Mouse (Mus musculus) liver, postnatal 0 days (tissue): ENCODE results near the gene Serp1. TPM values are rescaled to one million over a fixed set of nuclear protein-coding genes. Genes with fewer than 3 reads are reported as not detected.

Experiments
- ATAC-seq: fragments of 200-750 bp; cut with Nextera tagmentation; 2 replicates; pipeline ENCODE4 v1.8.0; 2017; ENCODE audit warnings: mild to moderate bottlenecking, moderate library complexity
- DNase-seq: peaks from one replicate; pipeline ENCODE4 v3.0.0-alpha.2; 2016
- H3K27ac ChIP-seq: fragments of 300-500 bp; sonication (generic); 2 replicates; pipeline ENCODE4 v1.5.1; 2014; ENCODE audit warnings: antibody characterized with exemption, moderate library complexity, mild to moderate bottlenecking, low read depth
- H3K27me3 ChIP-seq: fragments of 300-500 bp; sonication (generic); 2 replicates; pipeline ENCODE4 v1.6.1; 2014; ENCODE audit warnings: low read length, control low read depth, mixed read lengths; ENCODE audit not compliant: insufficient read depth
- H3K36me3 ChIP-seq: fragments of 300-500 bp; sonication (generic); replicated peaks from 2 replicates; pipeline ENCODE4 v1.6.1; 2014; ENCODE audit warnings: mild to moderate bottlenecking, control low read depth, low read length, moderate library complexity, mixed read lengths; ENCODE audit not compliant: insufficient read depth
- H3K4me1 ChIP-seq: fragments of 300-500 bp; sonication (generic); 2 replicates; pipeline ENCODE4 v1.6.1; 2014; ENCODE audit warnings: antibody characterized with exemption, mild to moderate bottlenecking, control low read depth; ENCODE audit not compliant: insufficient read depth
- H3K4me2 ChIP-seq: fragments of 300-500 bp; sonication (generic); 2 replicates; pipeline ENCODE4 v1.6.1; 2014; ENCODE audit warnings: low read depth, mild to moderate bottlenecking, low read length, moderate library complexity, mixed read lengths
- H3K4me3 ChIP-seq: fragments of 300-500 bp; sonication (generic); 2 replicates; pipeline ENCODE4 v1.5.1; 2014; ENCODE audit warnings: low read depth, low read length
- H3K9ac ChIP-seq: fragments of 300-500 bp; sonication (generic); replicated peaks from 2 replicates; pipeline ENCODE4 v1.6.1; 2014; ENCODE audit warnings: mild to moderate bottlenecking, moderate library complexity
- H3K9me3 ChIP-seq: fragments of 300-500 bp; sonication (generic); 2 replicates; pipeline ENCODE4 v1.6.1; 2016; ENCODE audit warnings: mild to moderate bottlenecking, control low read depth, low read length, mixed read lengths
- CTCF ChIP-seq: sonication (generic); IDR thresholded peaks from 2 replicates; pipeline ENCODE4 v1.5.1; 2016; ENCODE audit warnings: antibody characterized with exemption, low read depth
- EP300 ChIP-seq: IDR thresholded peaks from 2 replicates; pipeline ENCODE4 v1.6.1; 2016; ENCODE audit warnings: antibody characterized with exemption, low read depth, mild to moderate bottlenecking
- WGBS: fragments of 180-500 bp; shearing (Covaris S2); extraction: QIAGEN DNeasy Blood & Tissue Kit; methylation state at CpG from one replicate; pipeline ENCODE4 v1.1.7; 2014; ENCODE audit not compliant: insufficient replicate concordance; 5-methylcytosine and 5-hydroxymethylcytosine counted together
- polyA plus RNA-seq: library from polyadenylated mRNA; unstranded; fragments of >200 nt; fragmentation: Nextera tagmentation; extraction: Ambion mirVana; gene quantifications from 2 replicates; pipeline ENCODE4 v1.2.1, GENCODE M21; 2015

Gene Serp1
- polyA plus RNA-seq, 1 experiment from 2014 or later: 115 TPM

DNA sequence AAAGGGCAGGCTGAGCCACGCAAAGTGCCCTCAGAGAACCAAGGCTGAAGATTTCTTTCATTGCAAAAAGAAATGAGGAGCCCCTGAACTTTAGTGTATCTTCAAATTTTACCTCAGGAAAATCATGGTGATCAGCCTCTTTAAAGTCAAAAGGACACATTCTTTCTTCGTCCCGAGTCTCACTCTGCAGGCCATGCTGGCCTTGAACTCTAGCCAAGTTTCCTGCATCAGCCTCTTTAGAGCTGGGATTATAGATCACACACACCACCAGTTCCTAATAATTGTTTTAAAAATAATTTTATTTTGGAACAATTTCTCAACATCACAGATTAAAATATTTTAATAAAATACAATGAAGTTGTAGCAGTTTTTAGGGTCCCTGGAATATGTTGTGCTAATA, 6.2 kb downstream of the Serp1 start:
- Histone ChIP-seq H3K4me2 (no peak overlapping the region), H3K36me3 (peaks cover 22% of the 10 kb centered on the region), H3K9ac (no peak overlapping the region), H3K27me3 (no peaks in the 10 kb centered on the region), H3K27ac (peak overlapping the region; percentile 46; the same call in 1 of the 2 replicates), H3K4me1 (peaks cover 27% of the 10 kb centered on the region), H3K4me3 (no peak overlapping the region), H3K9me3 (no peaks in the 10 kb centered on the region)
- no peak for ATAC-seq
- DNase-seq: no peak
- 55% methylated on average over 3 of the region's 3 CpGs for WGBS
- TF ChIP-seq CTCF (no peak), EP300 (no peak)

DNA sequence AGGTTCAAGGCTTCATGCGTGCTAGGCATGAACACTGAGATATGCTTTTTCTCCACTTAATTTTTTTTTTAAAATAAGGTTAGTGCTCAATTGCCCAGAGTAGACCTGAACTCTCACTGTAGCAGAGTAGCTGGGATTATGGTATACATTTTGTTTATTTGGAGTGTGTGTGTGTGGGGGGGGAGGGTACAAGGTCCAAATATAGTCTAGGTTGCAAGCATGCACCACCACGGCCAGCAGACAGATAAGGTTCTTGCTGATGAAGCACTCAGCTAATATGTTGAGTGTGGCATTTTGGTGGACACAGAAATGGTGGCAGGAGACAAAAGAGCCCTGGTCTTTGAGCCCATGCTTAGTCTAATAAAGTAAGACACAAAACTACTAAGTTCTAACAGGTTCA, 6.7 kb downstream of the Serp1 start:
- no peak overlapping the region for H3K4me3 ChIP-seq
- H3K4me2 ChIP-seq: no peak overlapping the region
- peaks cover 22% of the 10 kb centered on the region for H3K36me3 ChIP-seq
- TF ChIP-seq EP300 (no peak), CTCF (no peak)
- H3K9ac ChIP-seq: no peak overlapping the region
- H3K27me3 ChIP-seq: no peaks in the 10 kb centered on the region
- ATAC-seq: no peak
- H3K4me1 ChIP-seq: peaks cover 27% of the 10 kb centered on the region
- no peak for DNase-seq
- 48% methylated on average over 2 of the region's 2 CpGs for WGBS
- H3K27ac ChIP-seq: peak overlapping the region; percentile 46
- no peaks in the 10 kb centered on the region for H3K9me3 ChIP-seq

DNA sequence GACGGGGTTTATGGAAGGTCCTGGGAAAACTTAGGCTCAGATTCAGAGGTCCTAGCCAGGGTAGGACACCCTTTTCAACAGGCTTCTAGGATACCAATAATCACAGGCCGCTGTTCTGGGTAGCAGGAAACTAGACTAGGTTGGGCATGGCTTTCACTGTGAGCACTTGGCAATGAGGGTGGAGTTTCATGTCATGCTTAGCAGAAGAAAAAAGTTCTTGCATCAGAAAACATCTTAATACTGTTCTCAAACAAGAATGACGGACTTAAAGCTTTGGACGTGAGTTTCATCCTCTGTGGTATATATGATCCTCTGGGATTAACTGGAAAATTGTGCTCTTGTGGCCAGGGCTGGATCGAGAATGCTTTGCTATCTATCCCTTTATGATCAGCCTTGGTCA, 7.9 kb downstream of the Serp1 start:
- peak overlapping the region; percentile 74 for H3K27ac ChIP-seq

DNA sequence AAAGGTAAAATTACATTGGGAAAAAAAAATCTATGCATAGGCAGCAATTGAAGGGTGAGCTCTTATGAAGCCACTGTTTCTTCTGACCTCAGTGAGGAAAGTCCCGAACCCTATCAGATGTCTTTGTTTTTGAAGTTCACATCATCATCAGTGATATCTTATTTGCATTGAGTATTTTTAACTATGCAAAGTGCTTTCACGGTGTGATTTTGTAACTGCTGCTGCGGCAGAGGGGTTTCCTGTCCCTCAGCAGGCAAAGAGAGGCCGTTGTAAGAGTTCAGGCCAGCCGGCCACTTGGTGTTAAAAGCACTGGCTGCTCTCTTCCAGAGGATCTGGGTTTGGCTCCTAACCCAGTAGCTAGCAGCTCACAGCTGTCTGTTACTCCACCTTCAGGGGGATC, 8.4 kb downstream of the Serp1 start:
- no peaks in the 10 kb centered on the region for H3K9me3 ChIP-seq
- peak overlapping the region; percentile 74 for H3K27ac ChIP-seq
- DNase-seq (peak; percentile 31), ATAC-seq (peak; percentile 47)
- no peaks in the 10 kb centered on the region for H3K27me3 ChIP-seq
- 19% methylated on average over 5 of the region's 5 CpGs for WGBS
- no peak overlapping the region for H3K4me3 ChIP-seq
- H3K4me1 ChIP-seq: peaks cover 25% of the 10 kb centered on the region
- H3K4me2 ChIP-seq: no peak overlapping the region
- no peak overlapping the region for H3K9ac ChIP-seq
- H3K36me3 ChIP-seq: peaks cover 12% of the 10 kb centered on the region; the same call in 1 of the 2 replicates
- TF ChIP-seq CTCF (no peak), EP300 (no peak)

More for the DNA sequence above, 7.9 kb downstream of the Serp1 start:
- ATAC-seq (no peak), DNase-seq (no peak)
- no peaks in the 10 kb centered on the region for H3K9me3 ChIP-seq
- H3K27me3 ChIP-seq: no peaks in the 10 kb centered on the region
- peaks cover 27% of the 10 kb centered on the region for H3K4me1 ChIP-seq
- H3K4me2 ChIP-seq: no peak overlapping the region
- H3K36me3 ChIP-seq: peaks cover 17% of the 10 kb centered on the region
- 62% methylated on average over 5 of the region's 5 CpGs for WGBS
- no peak overlapping the region for H3K4me3 ChIP-seq
- TF ChIP-seq EP300 (no peak), CTCF (no peak)
- H3K9ac ChIP-seq: no peak overlapping the region

DNA sequence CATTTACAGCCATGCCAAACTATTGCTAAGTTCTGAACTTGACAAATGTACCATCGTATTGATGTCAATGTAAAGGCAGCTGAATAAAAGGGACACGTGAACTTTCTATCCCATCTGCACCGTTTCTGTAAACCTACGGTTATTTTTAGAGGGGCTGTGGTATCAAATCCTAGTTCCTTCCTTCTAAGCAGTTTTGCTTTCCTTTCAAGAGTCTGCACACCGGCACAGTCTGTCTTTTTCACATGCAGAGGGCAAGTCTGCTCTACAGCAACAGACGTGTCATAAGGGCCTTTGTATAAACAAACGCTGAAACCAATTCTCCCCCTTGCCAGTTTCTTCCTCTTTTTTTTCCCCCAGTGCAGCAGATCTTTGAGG, 9.1 kb downstream of the Serp1 start:
- Histone ChIP-seq H3K4me1 (peaks cover 24% of the 10 kb centered on the region), H3K4me2 (no peak overlapping the region), H3K4me3 (no peak overlapping the region), H3K27ac (peak overlapping the region; percentile 74), H3K27me3 (no peaks in the 10 kb centered on the region), H3K9me3 (no peaks in the 10 kb centered on the region), H3K9ac (no peak overlapping the region), H3K36me3 (peaks cover 10% of the 10 kb centered on the region; the same call in 1 of the 2 replicates)
- WGBS: 24% methylated on average over 7 of the region's 7 CpGs
- TF ChIP-seq CTCF (no peak), EP300 (no peak)
- ATAC-seq (peak; percentile 37; the same call in 1 of the 2 replicates), DNase-seq (no peak)

DNA sequence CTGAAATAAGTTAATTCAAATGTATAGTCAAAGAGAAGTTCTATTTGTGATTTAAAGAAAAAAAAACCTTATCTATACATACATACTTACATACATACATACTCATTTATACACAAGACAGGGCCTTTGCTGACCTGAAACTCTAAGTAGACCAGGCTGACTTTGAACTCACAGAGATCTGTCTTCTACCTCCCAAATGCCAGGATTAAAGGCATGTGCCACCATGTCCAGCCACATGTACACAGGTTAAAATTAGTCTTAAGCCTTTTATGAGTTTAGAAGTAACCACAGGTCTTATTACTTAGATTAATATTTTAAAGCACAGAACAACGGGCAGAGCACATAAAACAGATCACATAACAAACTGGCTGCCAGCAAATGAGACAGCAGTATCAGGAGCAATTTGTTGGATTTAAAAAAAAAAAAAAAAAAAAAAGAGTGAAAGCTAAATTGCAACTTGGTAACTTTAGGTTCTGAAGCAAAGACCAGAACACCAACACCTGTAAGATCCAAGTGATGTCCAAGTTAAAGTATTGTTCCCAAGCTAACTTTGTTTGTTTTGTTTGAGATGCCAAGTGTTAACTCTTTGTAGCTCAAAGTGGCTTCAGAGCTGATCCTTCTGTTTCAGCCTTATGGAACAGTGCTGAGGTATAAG, 9.6 kb downstream of the Serp1 start:
- H3K36me3 ChIP-seq: peaks cover 7% of the 10 kb centered on the region; the same call in 1 of the 2 replicates
- H3K9ac ChIP-seq: no peak overlapping the region
- no peak for TF ChIP-seq EP300
- no peak for TF ChIP-seq CTCF
- H3K27me3 ChIP-seq: no peaks in the 10 kb centered on the region
- H3K4me1 ChIP-seq: peaks cover 24% of the 10 kb centered on the region
- ATAC-seq (no peak), DNase-seq (no peak)
- H3K9me3 ChIP-seq: no peaks in the 10 kb centered on the region
- WGBS: 47% methylated on average over 1 of the region's 1 CpGs
- no peak overlapping the region for H3K4me2 ChIP-seq
- peak overlapping the region; percentile 74 for H3K27ac ChIP-seq
- H3K4me3 ChIP-seq: no peak overlapping the region
